Mouse (Mus musculus) spleen, adult 12 weeks (tissue): Measurements from ENCODE around the gene Pknox1.
"Not testable (repeated sequence)": the region's sequence is repeated elsewhere in the genome, so short reads cannot be mapped to it uniquely, and the experiment has no call there.

Experiments used
- DNase-seq: peaks from one replicate; pipeline ENCODE4 v3.0.0; 2022; ENCODE audit warnings: low spot score

The Pknox1 gene

GRCm38 (mm10) chr17:31597957-31598356 lies 33.4 kb downstream of the Pknox1 start:
- no peak for DNase-seq

GRCm38 (mm10) chr17:31598593-31598992 lies 34.1 kb downstream of the Pknox1 start:
- DNase-seq: no peak

DNA sequence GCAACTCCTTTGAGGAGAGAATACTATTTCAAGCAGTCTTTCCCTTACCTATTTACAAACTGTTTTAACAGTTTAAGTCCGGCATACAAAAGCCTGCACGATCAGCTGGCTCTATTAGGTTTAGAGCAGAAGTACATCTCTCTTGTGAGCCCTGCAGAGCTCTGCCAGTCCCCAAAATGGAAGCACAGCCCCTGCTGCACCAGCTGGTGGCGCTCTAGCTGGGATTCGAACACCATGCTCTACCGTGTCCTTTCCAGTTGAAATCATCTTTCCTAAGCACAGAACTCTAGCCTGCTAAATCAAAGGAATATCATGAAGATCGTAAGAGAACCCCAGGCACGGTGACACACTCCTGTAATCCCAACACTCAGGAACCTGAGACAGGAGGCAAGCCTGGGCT lies 41.9 kb downstream of the Pknox1 start:
- DNase-seq: no peak

- DNase-seq: no peak
Observed at GRCm38 (mm10) chr17:31607256-31607951, 42.9 kb downstream of the Pknox1 start.

DNA sequence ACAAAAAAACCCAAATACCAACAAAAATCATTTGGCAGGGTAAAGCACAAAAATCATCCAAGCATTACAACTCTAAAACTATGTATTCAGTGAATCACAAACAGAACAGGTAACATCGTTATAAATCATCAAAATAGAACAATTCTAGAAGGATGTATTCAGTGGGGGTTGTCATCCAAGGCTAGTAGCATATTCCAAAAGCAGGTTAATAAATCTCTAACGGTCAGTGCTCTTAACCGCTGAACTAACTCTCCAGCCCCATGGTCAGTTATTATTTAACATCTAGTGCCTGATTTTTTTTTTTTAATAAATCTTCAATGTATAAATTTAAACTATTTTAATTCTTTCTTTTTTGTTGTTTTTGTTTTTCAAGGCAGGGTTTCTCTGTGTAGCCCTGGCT lies 44.6 kb downstream of the Pknox1 start:
- not testable (repeated sequence) for DNase-seq

- DNase-seq: no peak
Observed at GRCm38 (mm10) chr17:31609895-31610294, 45.4 kb downstream of the Pknox1 start.

DNA sequence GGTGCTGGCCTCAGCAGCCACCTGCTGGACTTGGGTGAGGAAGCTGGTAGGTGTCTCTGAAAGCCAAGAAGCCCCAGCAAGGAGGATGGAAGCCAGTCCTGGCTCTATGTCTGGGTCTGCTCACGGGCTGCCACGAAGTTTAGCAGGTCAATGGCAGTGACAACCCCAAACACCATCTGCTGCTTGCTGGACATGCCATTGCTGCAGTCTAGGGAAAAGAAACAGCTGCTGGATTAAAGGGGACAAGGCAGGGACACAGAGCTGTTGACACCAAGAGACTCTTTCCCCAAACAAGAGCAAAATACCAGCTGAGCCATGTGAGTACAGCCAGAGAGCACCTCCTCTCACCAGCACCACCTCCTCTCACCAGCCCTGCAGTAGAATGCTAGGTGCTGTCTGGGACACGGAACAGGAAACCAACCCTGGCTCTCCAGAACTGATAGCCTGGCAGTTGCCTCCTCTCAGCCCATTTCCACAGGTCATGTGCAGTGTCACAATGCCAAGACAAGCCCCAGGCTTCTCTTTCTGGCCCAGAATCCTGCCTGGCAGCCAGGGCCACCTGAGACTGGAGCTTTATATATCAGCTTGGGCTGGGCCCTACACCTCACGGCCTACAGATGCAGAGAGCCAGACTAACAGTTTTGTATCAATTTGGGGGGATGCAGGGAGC lies 48.7 kb downstream of the Pknox1 start:
- DNase-seq: no peak

- no peak for DNase-seq
Observed at GRCm38 (mm10) chr17:31623101-31623500, 58.6 kb downstream of the Pknox1 start.

GRCm38 (mm10) chr17:31627961-31628360 lies 63.4 kb downstream of the Pknox1 start:
- no peak for DNase-seq

GRCm38 (mm10) chr17:31631081-31631800 lies 66.7 kb downstream of the Pknox1 start:
- no peak for DNase-seq

DNA sequence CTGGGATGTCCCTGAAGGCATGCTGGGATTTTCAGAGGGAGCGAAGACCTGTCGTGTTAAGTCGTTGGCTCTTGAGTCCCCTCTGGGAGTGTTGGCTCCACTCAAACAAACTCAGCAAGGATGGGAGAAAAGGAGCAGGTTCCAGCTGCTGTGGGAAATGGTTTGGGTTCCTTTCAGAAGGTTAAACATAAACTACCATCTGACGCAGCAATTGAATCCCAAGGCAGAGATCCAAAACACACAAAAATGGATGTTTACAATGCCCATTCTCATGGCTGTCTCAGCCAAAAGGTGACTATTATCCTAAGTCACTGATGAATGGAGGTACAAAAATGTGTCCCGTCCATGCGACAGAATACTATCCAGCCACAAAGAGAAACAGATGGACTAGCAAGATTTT lies 68.5 kb downstream of the Pknox1 start:
- no peak for DNase-seq

DNA sequence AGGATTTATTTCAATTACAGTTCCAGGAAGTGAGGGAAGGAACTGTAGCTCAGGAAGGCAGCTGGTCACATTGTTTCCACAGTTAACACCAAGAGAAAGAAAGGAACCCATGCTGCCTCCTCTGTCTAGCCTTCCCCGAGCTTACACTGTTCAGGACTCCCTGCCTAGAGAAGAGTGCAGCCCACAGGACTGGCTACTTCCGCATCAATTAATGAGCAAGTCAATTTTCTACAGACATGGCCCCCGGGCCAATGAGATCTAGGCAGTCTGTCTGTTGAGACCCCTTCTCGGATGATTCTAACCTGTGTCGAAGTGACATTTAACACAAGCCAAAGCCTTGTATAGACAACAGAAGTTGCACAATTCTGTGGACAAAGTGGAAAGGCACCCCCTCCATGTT lies 70.4 kb downstream of the Pknox1 start:
- no peak for DNase-seq

DNA sequence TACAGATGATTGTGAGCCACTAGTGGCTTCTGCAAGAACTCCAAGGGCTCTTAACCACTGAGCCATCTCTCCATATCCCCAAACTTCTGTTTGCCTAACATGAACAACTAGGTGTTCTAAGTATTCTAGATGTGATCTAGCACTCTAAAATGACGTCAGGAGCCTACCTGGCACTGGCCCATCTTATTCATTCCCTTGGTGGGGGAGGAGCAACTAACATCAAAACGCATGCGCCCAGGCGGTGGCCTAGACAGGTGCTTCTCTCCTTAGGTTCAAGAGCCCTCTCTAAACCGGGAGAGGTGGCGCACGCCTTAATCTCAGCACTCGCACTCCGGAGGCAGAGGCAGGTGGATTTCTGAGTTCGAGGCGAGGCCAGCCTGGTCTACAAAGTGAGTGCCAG lies 71.2 kb downstream of the Pknox1 start:
- no peak for DNase-seq

DNA sequence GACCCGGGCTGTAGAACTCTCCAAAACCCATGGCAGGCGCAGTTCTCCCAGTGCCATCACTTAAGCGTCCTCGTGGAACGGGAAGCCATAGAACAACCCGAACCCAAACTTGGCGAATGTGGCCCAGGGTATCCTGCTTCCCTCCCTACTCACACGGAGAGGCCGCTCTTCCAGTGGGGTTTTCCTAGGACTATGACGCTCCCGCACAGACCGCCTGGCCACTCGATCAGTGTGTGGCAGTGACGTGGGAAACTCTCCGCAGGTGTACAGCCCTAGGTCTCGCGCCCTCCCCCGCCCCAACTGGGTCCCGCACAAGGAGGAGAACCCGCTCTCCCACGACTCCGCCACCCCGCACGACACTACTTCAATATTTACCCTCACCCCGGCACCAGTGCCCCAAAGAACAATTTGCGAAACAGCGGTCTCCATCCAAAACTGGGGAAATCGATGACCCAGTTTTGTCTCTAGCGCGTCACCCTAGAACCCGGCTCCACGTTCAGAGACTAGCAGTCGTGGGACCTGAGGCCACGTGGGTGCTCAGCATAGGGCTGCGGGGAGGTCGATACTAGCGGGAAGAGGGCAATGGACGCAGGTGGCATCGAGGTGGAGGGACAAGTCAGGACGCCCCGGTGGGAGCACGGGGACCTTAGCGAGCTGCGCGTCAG lies 71.9 kb downstream of the Pknox1 start:
- no peak for DNase-seq

GRCm38 (mm10) chr17:31636942-31637811 lies 72.6 kb downstream of the Pknox1 start, which contains the start of gene Cbs:
Gene Cbs, minus strand, starts transcription at chr17:31637238.
- no peak for DNase-seq

DNA sequence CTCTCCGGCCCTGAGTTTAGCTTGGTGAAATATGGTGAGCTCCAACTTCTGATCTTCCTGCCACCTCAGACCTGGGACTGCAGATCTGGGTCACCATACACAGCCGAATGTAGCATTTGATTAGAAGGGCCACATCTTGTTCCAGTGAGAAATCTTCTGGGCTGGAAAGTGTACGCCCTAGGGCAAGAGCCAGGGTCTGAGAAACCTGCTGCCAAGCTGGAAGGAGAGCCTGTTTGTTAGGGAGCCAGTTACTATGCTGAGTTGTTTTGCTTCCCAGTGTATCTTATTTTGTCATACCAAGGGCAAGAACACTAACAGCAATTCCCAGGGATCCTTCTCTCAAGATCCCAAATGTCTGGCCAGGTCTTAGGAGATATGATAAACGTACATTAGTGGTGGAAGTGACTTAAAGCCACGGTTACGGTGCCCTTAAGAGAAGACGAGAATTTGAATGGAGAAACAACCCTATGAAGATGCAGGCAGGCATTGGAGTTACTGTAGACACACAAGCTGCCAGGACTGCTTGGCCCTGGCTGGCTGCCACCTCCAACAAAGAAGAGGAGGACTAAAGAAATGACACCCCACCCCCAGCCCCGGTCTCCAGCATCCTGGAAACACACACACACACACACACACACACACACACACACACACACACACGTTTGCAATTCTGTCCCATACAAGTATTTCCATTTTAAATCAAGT lies 73.5 kb downstream of the Pknox1 start:
- no peak for DNase-seq

- no peak for DNase-seq
Observed at GRCm38 (mm10) chr17:31639651-31640050, 75.1 kb downstream of the Pknox1 start.

DNA sequence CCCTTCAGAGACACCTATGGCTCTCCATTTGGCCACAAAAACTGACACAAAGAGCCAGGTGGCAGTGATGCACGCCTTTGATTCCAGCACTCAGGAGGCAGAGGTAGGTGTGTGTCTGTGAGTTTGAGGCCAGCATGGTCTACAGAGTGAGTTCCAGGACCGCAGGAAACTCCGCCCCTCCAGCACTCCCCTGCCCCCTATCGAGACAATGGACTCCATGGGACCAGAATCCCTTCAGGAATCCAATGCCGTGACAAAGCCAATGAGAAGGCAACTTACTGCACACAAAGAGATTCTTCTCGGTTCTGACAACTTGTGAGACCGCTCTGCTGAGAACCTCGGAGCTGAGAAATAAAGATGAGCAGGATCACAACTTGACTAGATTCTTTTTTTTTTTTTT lies 77.8 kb downstream of the Pknox1 start:
- no peak for DNase-seq

- no peak for DNase-seq
Observed at GRCm38 (mm10) chr17:31642913-31643312, 78.4 kb downstream of the Pknox1 start.

- DNase-seq: no peak
Observed at GRCm38 (mm10) chr17:31646199-31647002, 81.9 kb downstream of the Pknox1 start.
